Mouse (Mus musculus): ENCODE data around the gene Gm10639. TPM values are rescaled to one million over a fixed set of nuclear protein-coding genes. Genes with fewer than 3 reads are reported as not detected.
"Not testable (repeated sequence)": the region's sequence is repeated elsewhere in the genome, so short reads cannot be mapped to it uniquely, and the experiment has no call there.

Gene Gm10639
- total RNA-seq (2021) = not detected

GRCm38 (mm10) chr9:78289723-78290122 lies at the start of gene Gm10639:
Gene Gm10639 (plus strand): TSS chr9:78289923.
- intact Hi-C loops (cut with DNase I) = loop anchor here (5.0 kb wide), 1 partner anchor 58 kb away; no protein-coding TSS in a partner anchor
- DNase-seq = not testable (repeated sequence)

GRCm38 (mm10) chr9:78255683-78256470 lies 33.8 kb upstream of the Gm10639 start:
- DNase-seq = peak in 1 of 2 experiments; percentile 1
- intact Hi-C loops (cut with DNase I) = not testable (repeated sequence)

GRCm38 (mm10) chr9:78256914-78257313 lies 32.8 kb upstream of the Gm10639 start, which contains the start of gene Gm3776:
Gene Gm3776 (plus strand): TSS chr9:78257129.
- DNase-seq; intact Hi-C loops (cut with DNase I): not testable (repeated sequence)

- intact Hi-C loops (cut with DNase I) = not testable (repeated sequence)
- peak; percentile 29 to 58 for DNase-seq
These were observed 30.0 kb upstream of the Gm10639 start for GRCm38 (mm10) chr9:78259688-78260087.

GRCm38 (mm10) chr9:78270945-78271344 lies 18.8 kb upstream of the Gm10639 start:
- DNase-seq; intact Hi-C loops (cut with DNase I): not testable (repeated sequence)

GRCm38 (mm10) chr9:78282002-78282711 lies 7.6 kb upstream of the Gm10639 start:
- intact Hi-C loops (cut with DNase I); DNase-seq: not testable (repeated sequence)

- intact Hi-C loops (cut with DNase I); DNase-seq: not testable (repeated sequence)
These were observed 660 bp upstream of the Gm10639 start for GRCm38 (mm10) chr9:78289063-78289462.

- intact Hi-C loops (cut with DNase I) = loop anchor here (5.0 kb wide), 1 partner anchor 55 kb away; no protein-coding TSS in a partner anchor
- DNase-seq = not testable (repeated sequence)
These were observed 2.7 kb downstream of the Gm10639 start for GRCm38 (mm10) chr9:78292462-78292861.

- not testable (repeated sequence) for DNase-seq
- intact Hi-C loops (cut with DNase I) = loop anchor here (5.0 kb wide), 1 partner anchor 54 kb away; no protein-coding TSS in a partner anchor
These were observed 4.0 kb downstream of the Gm10639 start for GRCm38 (mm10) chr9:78293683-78294082.

- intact Hi-C loops (cut with DNase I) = loop anchor here (5.0 kb wide), 1 partner anchor 53 kb away; no protein-coding TSS in a partner anchor
- DNase-seq = not testable (repeated sequence)
These were observed 5.1 kb downstream of the Gm10639 start for GRCm38 (mm10) chr9:78294781-78295180.

- DNase-seq = peak; percentile 12 to 41
- intact Hi-C loops (cut with DNase I) = not testable (repeated sequence)
These were observed 6.4 kb downstream of the Gm10639 start for GRCm38 (mm10) chr9:78296089-78296488.

- no peak for DNase-seq
- intact Hi-C loops (cut with DNase I) = no loop called here
These were observed 8.5 kb downstream of the Gm10639 start for GRCm38 (mm10) chr9:78298232-78298631.

GRCm38 (mm10) chr9:78299143-78299542 lies 9.4 kb downstream of the Gm10639 start:
- DNase-seq; intact Hi-C loops (cut with DNase I): not testable (repeated sequence)

- DNase-seq; intact Hi-C loops (cut with DNase I): not testable (repeated sequence)
These were observed 18.4 kb downstream of the Gm10639 start for GRCm38 (mm10) chr9:78308122-78308521.

- intact Hi-C loops (cut with DNase I) = no loop called here
- DNase-seq = no peak
These were observed 25.0 kb downstream of the Gm10639 start, which contains the start of gene Omt2a for GRCm38 (mm10) chr9:78314696-78315095. Gene Omt2a (minus strand): TSS chr9:78314796.

- intact Hi-C loops (cut with DNase I) = no loop called here
These were observed 29.8 kb downstream of the Gm10639 start for GRCm38 (mm10) chr9:78319499-78319898.

GRCm38 (mm10) chr9:78327289-78327688 lies 37.6 kb downstream of the Gm10639 start, which contains the start of gene Omt2b:
Gene Omt2b (plus strand): TSS chr9:78327589.
- DNase-seq; intact Hi-C loops (cut with DNase I): not testable (repeated sequence)

More at GRCm38 (mm10) chr9:78319499-78319898, 29.8 kb downstream of the Gm10639 start:
- no peak for DNase-seq

GRCm38 (mm10) chr9:78337050-78337449 lies 47.3 kb downstream of the Gm10639 start:
- intact Hi-C loops (cut with DNase I); DNase-seq: not testable (repeated sequence)

GRCm38 (mm10) chr9:78340324-78340723 lies 50.6 kb downstream of the Gm10639 start:
- intact Hi-C loops (cut with DNase I) = not testable (repeated sequence)
- DNase-seq = peak; percentile 31 to 50

- intact Hi-C loops (cut with DNase I); DNase-seq: not testable (repeated sequence)
These were observed 52.8 kb downstream of the Gm10639 start for GRCm38 (mm10) chr9:78342494-78342893.

GRCm38 (mm10) chr9:78343055-78343454 lies 53.3 kb downstream of the Gm10639 start:
- DNase-seq; intact Hi-C loops (cut with DNase I): not testable (repeated sequence)

Data from heart, postnatal 36 days (tissue).